Mouse (Mus musculus) limb, embryonic 14.5 days (tissue): ENCODE measurements at regions not wholly inside any gene's neighbourhood (a gene's known extent, or its start where the extent isn't known, plus 50 kb on each side); places are given as distances from the start of the nearest gene placed in this dataset.

Source experiments
- ATAC-seq: fragments of 200-750 bp; cut with Nextera tagmentation; 2 replicates; pipeline ENCODE4 v1.8.0; 2017; ENCODE audit warnings: low read depth, moderate number of reproducible peaks, moderate TSS enrichment; ENCODE audit not compliant: low FRiP score
- DNase-seq: peaks from one replicate; pipeline ENCODE4 v3.0.0-alpha.2; 2015; ENCODE audit warnings: low spot score
- H3K27ac ChIP-seq: fragments of 300-500 bp; sonication (generic); replicated peaks from 2 replicates; pipeline ENCODE4 v1.5.1; 2014; ENCODE audit warnings: low read depth, mild to moderate bottlenecking, low read length, moderate library complexity, mixed read lengths
- H3K27me3 ChIP-seq: fragments of 300-500 bp; sonication (generic); 2 replicates; pipeline ENCODE4 v1.6.1; 2014; ENCODE audit warnings: low read length, mixed read lengths; ENCODE audit not compliant: control insufficient read depth, insufficient read depth
- H3K36me3 ChIP-seq: fragments of 300-500 bp; sonication (generic); 2 replicates; pipeline ENCODE4 v1.6.1; 2014; ENCODE audit warnings: mild to moderate bottlenecking, low read length, moderate library complexity, mixed read lengths; ENCODE audit not compliant: control insufficient read depth, insufficient read depth
- H3K4me1 ChIP-seq: fragments of 300-500 bp; sonication (generic); 2 replicates; pipeline ENCODE4 v1.6.1; 2014; ENCODE audit warnings: antibody characterized with exemption, low read length, mixed read lengths; ENCODE audit not compliant: control insufficient read depth, insufficient read depth
- H3K4me2 ChIP-seq: fragments of 300-500 bp; sonication (generic); replicated peaks from 2 replicates; pipeline ENCODE4 v1.6.1; 2014; ENCODE audit warnings: low read depth, mild to moderate bottlenecking, low read length, moderate library complexity; ENCODE audit not compliant: severe bottlenecking
- H3K4me3 ChIP-seq: fragments of 300-500 bp; sonication (generic); replicated peaks from 2 replicates; pipeline ENCODE4 v1.5.1; 2014; ENCODE audit warnings: low read length
- H3K9ac ChIP-seq: fragments of 300-500 bp; sonication (generic); 2 replicates; pipeline ENCODE4 v1.6.1; 2014; ENCODE audit warnings: mild to moderate bottlenecking, low read depth, low read length, moderate library complexity; ENCODE audit not compliant: severe bottlenecking
- H3K9me3 ChIP-seq: fragments of 300-500 bp; sonication (generic); 2 replicates; pipeline ENCODE4 v1.6.1; 2016; ENCODE audit warnings: low read length; ENCODE audit not compliant: control insufficient read depth
- POLR2A ChIP-seq: fragments of 200-500 bp; IDR thresholded peaks from 2 replicates; pipeline ENCODE4 v1.8.0; 2012; ENCODE audit warnings: inconsistent platforms, mild to moderate bottlenecking, moderate library complexity, borderline replicate concordance; ENCODE audit not compliant: insufficient read depth, insufficient read length; ENCODE audit errors: extremely low read depth
- WGBS: fragments of 180-500 bp; shearing (Covaris S2); extraction: QIAGEN DNeasy Blood & Tissue Kit; methylation state at CpG from one replicate; pipeline ENCODE4 v1.1.7; 2014; 5-methylcytosine and 5-hydroxymethylcytosine counted together

DNA sequence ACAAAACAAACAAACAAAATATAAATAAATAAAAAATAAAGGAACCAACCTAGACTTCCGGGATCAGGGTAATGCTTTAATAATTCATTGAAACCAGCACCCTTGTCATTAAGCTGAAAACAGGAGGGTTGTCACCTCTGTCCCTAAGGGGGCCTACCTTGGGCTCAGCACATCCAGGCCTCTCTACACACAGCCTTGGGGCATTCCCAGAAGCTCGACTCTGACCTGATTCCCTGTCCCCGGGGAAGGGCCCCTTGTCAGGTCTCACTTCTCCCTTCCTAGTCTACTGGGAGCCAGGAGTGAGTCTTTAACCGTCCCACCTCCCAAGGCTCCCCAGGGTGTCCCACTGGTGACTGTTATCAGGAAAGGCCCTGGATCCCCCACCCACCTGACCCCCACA, 95.2 kb upstream of the Fyn start:
- H3K27me3 ChIP-seq, result no peaks in the 10 kb centered on the region
- no peak for TF ChIP-seq POLR2A
- no peak overlapping the region for H3K4me3 ChIP-seq
- H3K4me1 ChIP-seq, result no peaks in the 10 kb centered on the region; the same call in 1 of the 2 replicates
- H3K4me2 ChIP-seq, result no peak overlapping the region
- H3K36me3 ChIP-seq, result no peaks in the 10 kb centered on the region
- WGBS, result 53% methylated on average over 4 of the region's 4 CpGs
- H3K9ac ChIP-seq, result no peak overlapping the region
- DNase-seq (no peak), ATAC-seq (no peak)
- no peak overlapping the region for H3K27ac ChIP-seq
- H3K9me3 ChIP-seq, result no peaks in the 10 kb centered on the region

DNA sequence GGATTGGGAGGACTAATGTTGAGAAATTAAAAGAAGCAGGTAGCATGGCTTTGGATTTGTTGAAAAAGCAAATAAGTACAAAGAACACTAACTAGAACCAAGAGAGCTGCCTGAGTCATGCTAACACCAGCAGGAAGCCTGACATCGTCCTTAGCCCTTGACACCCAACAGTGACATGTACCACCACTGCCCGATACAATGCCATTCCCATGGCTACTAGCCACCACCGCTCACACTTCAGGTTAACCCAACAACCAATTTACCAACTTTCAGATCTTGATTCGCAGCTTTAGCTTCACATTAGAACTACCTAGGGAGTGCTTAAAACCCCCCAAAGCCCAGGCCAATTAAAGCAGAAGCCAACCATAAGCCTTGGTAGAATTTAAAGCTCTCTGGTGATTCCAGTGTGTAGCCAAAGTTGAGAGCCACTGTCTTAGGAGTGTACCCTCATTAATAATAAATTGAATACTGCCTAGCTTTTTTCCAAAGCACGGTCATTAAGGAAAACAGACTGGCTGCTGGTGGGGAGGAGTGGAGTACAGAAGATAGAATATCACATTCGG, 96.2 kb upstream of the Fyn start:
- ATAC-seq, result no peak
- H3K27ac ChIP-seq, result no peak overlapping the region
- H3K4me3 ChIP-seq, result no peak overlapping the region
- DNase-seq, result no peak
- H3K27me3 ChIP-seq, result no peaks in the 10 kb centered on the region
- no peak overlapping the region for H3K9ac ChIP-seq
- H3K9me3 ChIP-seq, result no peaks in the 10 kb centered on the region
- no peaks in the 10 kb centered on the region; the same call in 1 of the 2 replicates for H3K4me1 ChIP-seq
- H3K36me3 ChIP-seq, result no peaks in the 10 kb centered on the region
- no peak for TF ChIP-seq POLR2A
- H3K4me2 ChIP-seq, result no peak overlapping the region
- 68% methylated on average over 6 of the region's 6 CpGs for WGBS

DNA sequence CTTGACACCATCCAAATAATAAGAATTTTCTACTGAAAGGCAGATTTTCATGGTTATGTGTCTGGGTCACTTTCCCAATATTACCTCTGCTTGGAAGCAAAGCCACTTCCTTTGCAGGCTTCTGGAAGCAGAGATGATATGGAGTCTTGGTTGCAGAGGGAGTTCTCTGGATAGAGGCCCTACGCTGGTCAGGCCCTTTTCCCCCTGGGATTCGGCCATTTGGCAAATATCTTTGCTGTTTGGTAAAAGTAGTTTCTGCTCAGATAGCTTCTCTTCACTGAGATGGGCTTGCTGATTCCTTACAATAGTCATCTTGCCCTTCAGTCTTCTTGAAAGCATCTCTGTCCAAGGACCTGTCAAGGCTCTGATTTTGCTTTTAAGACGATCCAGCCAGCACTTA, 98.2 kb upstream of the Fyn start:
- ATAC-seq, result no peak
- WGBS, result 74% methylated on average over 3 of the region's 3 CpGs
- no peak overlapping the region for H3K4me2 ChIP-seq
- no peaks in the 10 kb centered on the region for H3K27me3 ChIP-seq
- no peak for DNase-seq
- H3K27ac ChIP-seq, result no peak overlapping the region
- peaks cover 6% of the 10 kb centered on the region for H3K4me1 ChIP-seq
- no peak for TF ChIP-seq POLR2A
- H3K36me3 ChIP-seq, result no peaks in the 10 kb centered on the region
- H3K9me3 ChIP-seq, result no peaks in the 10 kb centered on the region
- no peak overlapping the region for H3K9ac ChIP-seq
- H3K4me3 ChIP-seq, result no peak overlapping the region

GRCm38 (mm10) chr10:39267236-39267635, 101.4 kb upstream of the Fyn start:
- no peaks in the 10 kb centered on the region for H3K9me3 ChIP-seq
- no peak overlapping the region for H3K4me2 ChIP-seq
- 88% methylated on average over 6 of the region's 6 CpGs for WGBS
- no peaks in the 10 kb centered on the region for H3K36me3 ChIP-seq
- no peak for ATAC-seq
- no peak for DNase-seq
- H3K4me1 ChIP-seq, result peaks cover 17% of the 10 kb centered on the region
- no peak for TF ChIP-seq POLR2A
- no peak overlapping the region for H3K4me3 ChIP-seq
- no peaks in the 10 kb centered on the region for H3K27me3 ChIP-seq
- H3K9ac ChIP-seq, result no peak overlapping the region
- H3K27ac ChIP-seq, result no peak overlapping the region

DNA sequence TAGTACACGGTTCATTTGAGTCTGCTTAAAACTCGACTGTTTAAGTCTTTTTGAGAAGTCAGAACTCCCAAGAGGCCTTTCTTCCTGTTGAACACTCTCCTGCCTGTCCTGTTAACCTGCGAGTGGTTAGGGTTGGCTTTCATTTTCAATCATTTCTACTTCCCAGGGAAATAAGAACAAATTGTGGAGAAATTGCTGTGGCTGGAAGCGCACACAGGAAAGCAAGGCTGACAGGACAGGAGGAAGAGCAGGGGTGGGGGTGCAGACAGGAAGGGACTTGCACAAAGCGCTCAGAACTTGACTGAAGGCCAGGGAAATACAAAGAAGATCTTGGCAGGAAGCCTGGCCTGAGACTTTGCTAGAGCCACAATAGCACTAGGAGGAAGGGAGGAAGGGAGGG, 102.2 kb upstream of the Fyn start:
- Histone ChIP-seq H3K9me3 (no peaks in the 10 kb centered on the region), H3K27ac (peak overlapping the region; percentile 61), H3K4me2 (no peak overlapping the region), H3K9ac (no peak overlapping the region), H3K36me3 (no peaks in the 10 kb centered on the region), H3K4me1 (peaks cover 24% of the 10 kb centered on the region), H3K4me3 (no peak overlapping the region), H3K27me3 (no peaks in the 10 kb centered on the region)
- 27% methylated on average over 5 of the region's 5 CpGs for WGBS
- DNase-seq, result peak; percentile 87
- peak; percentile 55; the same call in 1 of the 2 replicates for ATAC-seq
- no peak for TF ChIP-seq POLR2A
